Mouse (Mus musculus) brown adipose tissue, adult 24 weeks (tissue): Measurements from ENCODE around the gene Ctdnep1. TPM values are rescaled to one million over a fixed set of nuclear protein-coding genes. Genes with fewer than 3 reads are reported as not detected.
A peak's percentile ranks its signal among the peaks of the same experiment; 100 is the strongest.

Experiments
- H3K27ac ChIP-seq: fragments of 200-500 bp; replicated peaks from 2 replicates; pipeline ENCODE4 v1.5.1; 2012; ENCODE audit warnings: low read depth, mild to moderate bottlenecking, low read length
- H3K4me1 ChIP-seq: fragments of 200-500 bp; 2 replicates; pipeline ENCODE4 v1.6.1; 2012; ENCODE audit warnings: low read length, mixed read lengths; ENCODE audit not compliant: control insufficient read depth, insufficient read depth, insufficient read length
- H3K4me3 ChIP-seq: fragments of 200-500 bp; 2 replicates; pipeline ENCODE4 v1.5.1; 2012; ENCODE audit warnings: low read depth, mild to moderate bottlenecking, low read length, moderate library complexity; ENCODE audit not compliant: insufficient read depth
- polyA plus RNA-seq: library from polyadenylated mRNA; stranded (reverse); fragments of >200 nt; gene quantifications from 2 replicates; pipeline ENCODE4 v1.2.4, GENCODE M21; 2012; ENCODE audit not compliant: missing spikeins, insufficient read depth, insufficient read length

The Ctdnep1 gene
- polyA plus RNA-seq, 1 experiment = 82.4 TPM

DNA sequence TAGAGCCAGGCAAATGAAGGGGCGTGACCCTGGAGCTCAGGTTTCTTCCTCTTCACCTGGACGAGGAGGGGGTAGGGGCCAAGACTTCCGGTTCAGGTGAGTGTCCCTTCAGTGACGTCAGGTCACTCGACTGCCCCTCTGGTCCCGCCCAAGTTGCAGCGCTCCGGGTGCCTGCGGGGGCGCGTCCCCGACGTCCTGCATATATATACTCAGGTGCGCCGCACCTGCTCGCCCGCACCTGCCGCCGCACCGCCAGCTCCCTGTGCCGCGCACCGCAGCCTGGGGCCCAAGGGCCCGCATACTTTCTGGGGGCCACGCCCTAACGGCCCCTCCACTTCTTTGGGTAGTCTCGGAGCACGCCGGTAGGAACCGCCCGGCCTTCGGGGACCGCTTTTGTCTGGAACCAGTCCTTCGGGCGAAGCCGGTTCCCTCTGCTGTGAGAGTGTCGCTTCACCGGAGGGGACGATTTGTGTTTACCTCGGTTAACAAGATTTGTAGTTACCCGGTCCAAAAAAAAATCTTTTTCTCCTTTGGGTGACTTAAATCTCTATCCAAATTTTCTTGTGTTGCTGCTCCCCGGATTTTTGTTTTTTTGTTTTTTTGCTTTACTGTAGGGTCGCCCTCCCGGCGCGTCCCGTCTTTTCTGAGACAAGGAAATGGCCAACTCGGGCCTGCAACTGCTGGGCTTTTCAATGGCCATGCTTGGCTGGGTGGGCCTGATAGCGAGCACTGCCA lies 15.5 kb upstream of the Ctdnep1 start:
- Histone ChIP-seq H3K4me1 (peaks cover 4% of the 10 kb centered on the region; the same call in 1 of the 2 replicates), H3K27ac (no peak overlapping the region), H3K4me3 (no peak overlapping the region; the same call in none of the 2 replicates)

- Histone ChIP-seq H3K4me1 (peaks cover 4% of the 10 kb centered on the region; the same call in 1 of the 2 replicates), H3K4me3 (peak overlapping the region; percentile 42), H3K27ac (no peak overlapping the region)
Observed at GRCm38 (mm10) chr11:69966006-69966859, 14.7 kb upstream of the Ctdnep1 start.

- peaks cover 4% of the 10 kb centered on the region; the same call in 1 of the 2 replicates for H3K4me1 ChIP-seq
- H3K4me3 ChIP-seq = peak overlapping the region; percentile 42; the same call in 1 of the 2 replicates
- no peak overlapping the region for H3K27ac ChIP-seq
Observed at GRCm38 (mm10) chr11:69966860-69967517, 14.0 kb upstream of the Ctdnep1 start.

GRCm38 (mm10) chr11:69968793-69969192 lies 12.2 kb upstream of the Ctdnep1 start:
- Histone ChIP-seq H3K4me3 (no peak overlapping the region), H3K27ac (no peak overlapping the region), H3K4me1 (peaks cover 4% of the 10 kb centered on the region; the same call in 1 of the 2 replicates)

- Histone ChIP-seq H3K4me3 (no peak overlapping the region), H3K27ac (no peak overlapping the region), H3K4me1 (peaks cover 4% of the 10 kb centered on the region; the same call in 1 of the 2 replicates)
Observed at GRCm38 (mm10) chr11:69970222-69970621, 10.7 kb upstream of the Ctdnep1 start.

DNA sequence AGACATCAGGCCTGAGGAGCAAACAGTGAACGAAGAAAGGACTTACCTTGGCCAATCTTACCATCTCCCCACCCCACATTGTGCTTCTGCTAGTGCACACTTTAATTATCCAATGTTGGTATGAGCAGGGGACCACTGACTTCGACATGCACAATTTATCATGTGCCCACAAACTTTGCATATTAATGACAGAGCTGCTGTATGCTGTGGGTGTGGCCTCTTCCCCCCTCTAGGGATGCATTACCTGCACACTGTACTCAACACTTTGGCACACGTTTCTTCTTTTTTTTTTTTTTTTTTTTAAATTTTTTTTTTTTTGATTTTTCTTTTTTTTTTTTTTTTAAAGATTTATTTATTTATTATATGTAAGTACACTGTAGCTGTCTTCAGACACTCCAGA lies 10.2 kb upstream of the Ctdnep1 start:
- H3K4me1 ChIP-seq = peaks cover 4% of the 10 kb centered on the region; the same call in 1 of the 2 replicates
- no peak overlapping the region for H3K4me3 ChIP-seq
- no peak overlapping the region for H3K27ac ChIP-seq

GRCm38 (mm10) chr11:69974907-69975306 lies 6.0 kb upstream of the Ctdnep1 start:
- H3K27ac ChIP-seq = no peak overlapping the region
- H3K4me3 ChIP-seq = no peak overlapping the region
- H3K4me1 ChIP-seq = no peaks in the 10 kb centered on the region

GRCm38 (mm10) chr11:69976271-69976670 lies 4.7 kb upstream of the Ctdnep1 start:
- no peaks in the 10 kb centered on the region for H3K4me1 ChIP-seq
- H3K4me3 ChIP-seq = no peak overlapping the region
- no peak overlapping the region for H3K27ac ChIP-seq

DNA sequence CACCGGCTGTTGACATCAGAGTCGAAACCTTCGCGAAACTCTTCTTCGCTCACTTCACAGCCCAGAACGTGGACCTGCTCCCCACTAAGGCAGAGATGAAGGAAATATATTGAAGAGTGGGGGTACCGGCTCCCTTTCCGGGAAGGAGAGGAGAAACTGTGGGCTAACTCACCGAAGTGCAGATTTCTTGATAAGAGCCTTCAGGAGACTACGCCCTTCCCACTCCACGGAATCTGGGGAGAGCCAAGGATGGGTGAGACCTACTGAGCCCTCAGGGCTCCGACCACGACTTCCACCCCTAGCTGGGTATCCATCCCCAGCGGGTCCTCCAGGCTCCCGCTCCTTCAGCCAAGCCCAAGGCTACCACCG lies 1.1 kb upstream of the Ctdnep1 start:
- peak overlapping the region; percentile 82 for H3K4me3 ChIP-seq
- H3K27ac ChIP-seq = peak overlapping the region; percentile 97
- peaks cover 9% of the 10 kb centered on the region for H3K4me1 ChIP-seq

- peak overlapping the region; percentile 94 for H3K4me3 ChIP-seq
- peak overlapping the region; percentile 97 for H3K27ac ChIP-seq
- H3K4me1 ChIP-seq = peaks cover 9% of the 10 kb centered on the region
Observed at GRCm38 (mm10) chr11:69980196-69981140, 488 bp upstream of the Ctdnep1 start.

GRCm38 (mm10) chr11:69982225-69982624 lies 1.3 kb downstream of the Ctdnep1 start, which contains the start of gene Elp5:
Gene Elp5 (minus strand): TSS chr11:69982517.
- Histone ChIP-seq H3K4me1 (peaks cover 9% of the 10 kb centered on the region), H3K27ac (peak within 1 kb of the TSS; percentile 92), H3K4me3 (peak within 1 kb of the TSS; percentile 94)

DNA sequence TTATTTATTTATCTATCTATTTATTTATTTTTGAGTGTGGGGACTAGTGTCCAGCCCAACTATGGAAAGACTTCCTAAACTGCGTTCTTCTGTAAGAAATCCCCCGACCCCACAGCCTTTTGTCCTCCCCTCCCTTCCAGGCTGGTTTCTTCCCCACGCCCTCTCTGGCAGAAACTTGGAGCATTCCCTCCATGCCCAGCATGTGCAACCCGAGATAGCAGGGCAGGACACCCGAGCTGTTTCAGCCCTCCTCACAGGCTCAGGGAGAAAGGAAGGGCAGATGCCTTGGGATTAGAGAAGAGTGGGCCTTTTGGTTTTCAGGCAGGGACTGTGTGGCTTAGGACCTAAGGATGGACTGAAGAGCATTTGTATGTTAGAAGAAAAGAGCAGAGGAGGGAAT lies 1.9 kb downstream of the Ctdnep1 start:
- Histone ChIP-seq H3K27ac (peak overlapping the region; percentile 48), H3K4me3 (peak overlapping the region; percentile 94), H3K4me1 (peaks cover 9% of the 10 kb centered on the region)

DNA sequence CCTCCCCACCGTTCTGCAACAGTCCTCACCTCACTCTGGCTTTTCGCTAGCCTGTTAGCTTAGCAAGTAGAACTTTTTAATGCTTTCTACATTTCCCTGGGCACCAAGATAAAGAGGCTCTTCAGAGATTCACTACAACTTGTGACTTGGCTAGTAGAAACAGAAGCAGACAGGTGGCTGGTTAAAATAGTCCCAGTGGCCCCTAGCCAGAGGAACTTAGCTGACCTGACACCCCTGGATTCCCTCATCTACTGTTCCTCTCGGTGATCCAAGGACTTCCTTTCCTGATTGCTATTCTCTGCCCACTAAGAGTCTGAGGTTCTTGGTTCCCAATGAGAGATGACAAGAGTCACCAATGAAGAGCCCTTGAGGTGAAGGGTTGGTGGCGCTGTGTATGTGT lies 2.4 kb downstream of the Ctdnep1 start:
- peak overlapping the region; percentile 94 for H3K4me3 ChIP-seq
- H3K27ac ChIP-seq = peak overlapping the region; percentile 48
- H3K4me1 ChIP-seq = peaks cover 9% of the 10 kb centered on the region

GRCm38 (mm10) chr11:69984431-69984830 lies 3.5 kb downstream of the Ctdnep1 start:
- Histone ChIP-seq H3K4me3 (no peak overlapping the region), H3K27ac (no peak overlapping the region), H3K4me1 (peaks cover 9% of the 10 kb centered on the region)
